ENCODE assay signal across 7 mouse cellular contexts in genomic region chr13:12105231-12105829, GRCm38 (mm10). TPM values are rescaled to one million over a fixed set of nuclear protein-coding genes. Genes with fewer than 3 reads are reported as not detected.
DNase-seq lines count a peak whose midpoint lies in the region; ATAC-seq and TF ChIP-seq lines count a peak whose summit lies in the region.

No protein-coding gene starts in this region.

- no peak for ATAC-seq in lung, embryonic 15.5 days (ENCODE audit: borderline replicate concordance, extremely low read depth, low FRiP score, low TSS enrichment)
- no peak for ATAC-seq in embryonic facial prominence, embryonic 11.5 days (replicated peaks; ENCODE audit: insufficient number of reproducible peaks, low FRiP score, low TSS enrichment, low read depth)
- ATAC-seq in hindbrain, embryonic 14.5 days (ENCODE audit: low FRiP score) = no peak; the same call in 1 of the 2 replicates
- peak; percentile 18; the same call in 1 of the 2 replicates for ATAC-seq in midbrain, postnatal 0 days (ENCODE audit: low FRiP score)

- DNase-seq in lung, postnatal 36 days = no peak
- no peak for DNase-seq in embryonic facial prominence, embryonic 11.5 days (ENCODE audit: low spot score)
- DNase-seq in hindbrain, embryonic 14.5 days (ENCODE audit: low spot score) = no peak
- peak; percentile 45 for DNase-seq in midbrain, postnatal 0 days (ENCODE audit: low spot score)
- no peak for DNase-seq in gastrocnemius, postnatal 14 days
- no peak for DNase-seq in layer of hippocampus, adult 11-12 months (ENCODE audit: low spot score)

- no peak overlapping the region for H3K27ac ChIP-seq in lung, embryonic 15.5 days
- H3K27ac ChIP-seq in embryonic facial prominence, embryonic 11.5 days (replicated peaks; ENCODE audit: low read depth, low read length) = no peak overlapping the region
- peak overlapping the region; percentile 89; the same call in 1 of the 2 replicates for H3K27ac ChIP-seq in hindbrain, embryonic 14.5 days
- no peak overlapping the region; the same call in 1 of the 2 replicates for H3K27ac ChIP-seq in midbrain, postnatal 0 days (ENCODE audit: low read depth, low read length)

- intact Hi-C loops in gastrocnemius, postnatal 14 days (cut with DNase I; ENCODE audit: low total_unique reads) = no loop called here

- H3K4me1 ChIP-seq in lung, embryonic 15.5 days = peaks cover 7% of the 10 kb centered on the region
- no peaks in the 10 kb centered on the region for H3K4me1 ChIP-seq in embryonic facial prominence, embryonic 11.5 days (ENCODE audit: control insufficient read depth, insufficient read depth, low read length)
- peaks cover 5% of the 10 kb centered on the region; the same call in 1 of the 2 replicates for H3K4me1 ChIP-seq in hindbrain, embryonic 14.5 days (replicated peaks; ENCODE audit: control insufficient read depth, insufficient read depth, low read length)
- H3K4me1 ChIP-seq in midbrain, postnatal 0 days (ENCODE audit: insufficient read depth, low read length) = no peaks in the 10 kb centered on the region

- no peak overlapping the region for H3K9ac ChIP-seq in lung, embryonic 15.5 days
- H3K9ac ChIP-seq in embryonic facial prominence, embryonic 11.5 days (replicated peaks; ENCODE audit: low read length) = no peak overlapping the region
- peak overlapping the region; percentile 97 for H3K9ac ChIP-seq in hindbrain, embryonic 14.5 days
- peak overlapping the region; percentile 92 for H3K9ac ChIP-seq in midbrain, postnatal 0 days (replicated peaks; ENCODE audit: low read length, poor library complexity, severe bottlenecking)

- H3K4me3 ChIP-seq in lung, embryonic 15.5 days = peak overlapping the region; percentile 60
- peak overlapping the region; percentile 66 for H3K4me3 ChIP-seq in embryonic facial prominence, embryonic 11.5 days (ENCODE audit: low read depth, low read length)
- H3K4me3 ChIP-seq in hindbrain, embryonic 14.5 days (replicated peaks; ENCODE audit: low read length) = peak overlapping the region; percentile 75
- H3K4me3 ChIP-seq in midbrain, postnatal 0 days (ENCODE audit: low read depth, low read length) = peak overlapping the region; percentile 89

- no peak for TF ChIP-seq CTCF in midbrain, postnatal 0 days (IDR thresholded peaks at IDR 0.05)

- no peaks in the 10 kb centered on the region for H3K36me3 ChIP-seq in lung, embryonic 15.5 days
- no peaks in the 10 kb centered on the region for H3K36me3 ChIP-seq in embryonic facial prominence, embryonic 11.5 days (replicated peaks; ENCODE audit: control insufficient read depth, insufficient read depth, low read depth, low read length)
- H3K36me3 ChIP-seq in hindbrain, embryonic 14.5 days (replicated peaks; ENCODE audit: control insufficient read depth, insufficient read depth) = no peaks in the 10 kb centered on the region
- no peaks in the 10 kb centered on the region for H3K36me3 ChIP-seq in midbrain, postnatal 0 days (ENCODE audit: insufficient read depth, low read length)

- peaks cover 40% of the 10 kb centered on the region for H3K27me3 ChIP-seq in lung, embryonic 15.5 days
- H3K27me3 ChIP-seq in embryonic facial prominence, embryonic 11.5 days (ENCODE audit: control insufficient read depth, insufficient read depth, low read length) = peaks cover 25% of the 10 kb centered on the region
- H3K27me3 ChIP-seq in hindbrain, embryonic 14.5 days (ENCODE audit: control insufficient read depth, insufficient read depth, low read length) = peaks cover 24% of the 10 kb centered on the region; the same call in 1 of the 2 replicates
- no peaks in the 10 kb centered on the region for H3K27me3 ChIP-seq in midbrain, postnatal 0 days (ENCODE audit: insufficient read depth, low read length)

- H3K9me3 ChIP-seq in lung, embryonic 15.5 days = no peaks in the 10 kb centered on the region
- H3K9me3 ChIP-seq in embryonic facial prominence, embryonic 11.5 days (replicated peaks; ENCODE audit: control insufficient read depth, low read length) = no peaks in the 10 kb centered on the region
- no peaks in the 10 kb centered on the region for H3K9me3 ChIP-seq in hindbrain, embryonic 14.5 days (ENCODE audit: control insufficient read depth, low read length)
- no peaks in the 10 kb centered on the region for H3K9me3 ChIP-seq in midbrain, postnatal 0 days (ENCODE audit: low read length)

- H3K4me2 ChIP-seq in lung, embryonic 15.5 days = peak overlapping the region; percentile 88
- H3K4me2 ChIP-seq in embryonic facial prominence, embryonic 11.5 days (ENCODE audit: low read depth, low read length) = peak overlapping the region; percentile 99
- peak overlapping the region; percentile 90 for H3K4me2 ChIP-seq in hindbrain, embryonic 14.5 days (replicated peaks)
- peak overlapping the region; percentile 75 for H3K4me2 ChIP-seq in midbrain, postnatal 0 days (ENCODE audit: low read depth, low read length, poor library complexity, severe bottlenecking)

- 2% methylated on average over 17 of the region's 17 CpGs for WGBS in lung, embryonic 15.5 days
- 5% methylated on average over 17 of the region's 17 CpGs for WGBS in embryonic facial prominence, embryonic 11.5 days
- 6% methylated on average over 17 of the region's 17 CpGs for WGBS in hindbrain, embryonic 14.5 days
- WGBS in midbrain, postnatal 0 days = 1% methylated on average over 17 of the region's 17 CpGs

RNA-seq across cellular contexts. Expression of gene Ryr2, which starts 1.4 kb away (rescaled TPM):
- polyA plus RNA-seq in lung, embryonic 15.5 days (2015; fragmentation: Nextera tagmentation; extraction: Ambion mirVana) = 1.2 and 1.5 TPM in 2 replicates
- polyA plus RNA-seq in embryonic facial prominence, embryonic 11.5 days (2014; fragmentation: Nextera tagmentation; extraction: Ambion mirVana) = 0.22 and 0.80 TPM in 2 replicates
- 6.9 and 8.4 TPM in 2 replicates for polyA plus RNA-seq in hindbrain, embryonic 14.5 days (2014; fragmentation: Nextera tagmentation; extraction: Ambion mirVana)
- 22.5 and 41.9 TPM in 2 replicates for total RNA-seq in midbrain, postnatal 0 days (2014; rRNA removed)
- polyA plus RNA-seq in midbrain, postnatal 0 days (2015; fragmentation: Nextera tagmentation; extraction: Ambion mirVana) = 2.6 and 3.5 TPM in 2 replicates
- total RNA-seq in gastrocnemius, postnatal 14 days (2021) = under 1 TPM; 0.23 to 0.40 TPM

Comparison
In these comparisons a context has a peak if more than half of its experiments do, and no peak if none do; other contexts are left out.
1. H3K9ac ChIP-seq: peak in hindbrain, embryonic 14.5 days (single experiment) and midbrain, postnatal 0 days (single experiment); none in lung, embryonic 15.5 days (single experiment) and embryonic facial prominence, embryonic 11.5 days (single experiment).
2. Peak in every context shown above with its lines, with median percentiles within 50 percentile points of each other: H3K4me2 ChIP-seq and H3K4me3 ChIP-seq.